Mouse (Mus musculus) spleen, embryonic (tissue): ENCODE measurements around the gene Dctn1.

Source experiments
- CTCF ChIA-PET: fragments of 350-600 bp; sonication (Branson Sonifier 250); formaldehyde crosslinking; loops from one replicate; lab custom pipeline; 2022; lab: Charles Lee

Dctn1 gene

GRCm38 (mm10) chr6:83135571-83136161 lies 30.1 kb upstream of the Dctn1 start:
- CTCF ChIA-PET, result interaction anchor here (0.5 to 0.8 kb wide), 2 partner anchors 23 to 130 kb away, joined by 3 to 14 read pairs; no protein-coding TSS in a partner anchor

GRCm38 (mm10) chr6:83136291-83136880 lies 29.3 kb upstream of the Dctn1 start:
- CTCF ChIA-PET, result no interaction called here

- CTCF ChIA-PET, result no interaction called here
Observed at GRCm38 (mm10) chr6:83136881-83137575, 28.7 kb upstream of the Dctn1 start.

- CTCF ChIA-PET, result no interaction called here
Observed at GRCm38 (mm10) chr6:83137576-83137950, 28.2 kb upstream of the Dctn1 start.

GRCm38 (mm10) chr6:83138056-83138455 lies 27.7 kb upstream of the Dctn1 start:
- CTCF ChIA-PET, result no interaction called here

- CTCF ChIA-PET, result no interaction called here
Observed at GRCm38 (mm10) chr6:83140044-83140443, 25.7 kb upstream of the Dctn1 start.

GRCm38 (mm10) chr6:83141636-83142035 lies 24.1 kb upstream of the Dctn1 start:
- CTCF ChIA-PET, result no interaction called here

GRCm38 (mm10) chr6:83142211-83142731 lies 23.4 kb upstream of the Dctn1 start:
- CTCF ChIA-PET, result no interaction called here

- CTCF ChIA-PET, result no interaction called here
Observed at GRCm38 (mm10) chr6:83142886-83143285, 22.8 kb upstream of the Dctn1 start.

GRCm38 (mm10) chr6:83145209-83145608 lies 20.5 kb upstream of the Dctn1 start:
- CTCF ChIA-PET, result interaction anchor here (1.0 kb wide), 1 partner anchor 149 kb away, joined by 3 read pairs; no protein-coding TSS in a partner anchor

GRCm38 (mm10) chr6:83145805-83146204 lies 19.9 kb upstream of the Dctn1 start:
- CTCF ChIA-PET, result interaction anchor here (1.0 kb wide), 1 partner anchor 149 kb away, joined by 3 read pairs; no protein-coding TSS in a partner anchor

GRCm38 (mm10) chr6:83147280-83147679 lies 18.4 kb upstream of the Dctn1 start:
- CTCF ChIA-PET, result no interaction called here

- CTCF ChIA-PET, result no interaction called here
Observed at GRCm38 (mm10) chr6:83151721-83152120, 14.0 kb upstream of the Dctn1 start.

- CTCF ChIA-PET, result no interaction called here
Observed at GRCm38 (mm10) chr6:83153038-83153437, 12.7 kb upstream of the Dctn1 start.

GRCm38 (mm10) chr6:83153485-83153884 lies 12.2 kb upstream of the Dctn1 start:
- CTCF ChIA-PET, result no interaction called here

- CTCF ChIA-PET, result interaction anchor here (0.7 kb wide), 2 partner anchors 9 to 441 kb away, joined by 8 to 13 read pairs; no protein-coding TSS in a partner anchor
Observed at GRCm38 (mm10) chr6:83155552-83156238, 10.0 kb upstream of the Dctn1 start.

GRCm38 (mm10) chr6:83156259-83156684 lies 9.4 kb upstream of the Dctn1 start, which contains the start of the genes Wdr54 and 1700003E16Rik:
Gene Wdr54 (minus strand): TSS chr6:83156397.
Gene 1700003E16Rik (plus strand): TSS chr6:83156404.
- CTCF ChIA-PET, result interaction anchor here (0.7 kb wide), 1 partner anchor 442 kb away, joined by 8 read pairs; no protein-coding TSS in a partner anchor

GRCm38 (mm10) chr6:83159456-83159855 lies 6.3 kb upstream of the Dctn1 start:
- CTCF ChIA-PET, result interaction anchor here (0.7 kb wide), 2 partner anchors 54 to 169 kb away, joined by 3 to 18 read pairs; no protein-coding TSS in a partner anchor

GRCm38 (mm10) chr6:83161442-83161841 lies 4.3 kb upstream of the Dctn1 start:
- CTCF ChIA-PET, result no interaction called here

GRCm38 (mm10) chr6:83161921-83162641 lies 3.6 kb upstream of the Dctn1 start:
- CTCF ChIA-PET, result no interaction called here

GRCm38 (mm10) chr6:83162701-83163100 lies 3.0 kb upstream of the Dctn1 start:
- CTCF ChIA-PET, result no interaction called here
